Mouse (Mus musculus): ENCODE results near the gene Appl1. TPM values are rescaled to one million over a fixed set of nuclear protein-coding genes. Genes with fewer than 3 reads are reported as not detected.
A peak's percentile ranks its signal among the peaks of the same experiment; 100 is the strongest.

The Appl1 gene
- total and polyA plus RNA-seq, 3 experiments = 2.5 to 4.5 TPM; not detected in 1

- no peaks in the 10 kb centered on the region for H3K27me3 ChIP-seq (ENCODE audit: control insufficient read depth in 1 of 2, insufficient read depth in 2 of 2, low read length in 2 of 2)
- no peaks in the 10 kb centered on the region for H3K9me3 ChIP-seq (replicated peaks; ENCODE audit: insufficient read depth, low read length)
- TF ChIP-seq CTCF (IDR thresholded peaks at IDR 0.05 in 2 of 3, conservative IDR thresholded peaks at IDR 0.05 in 1 of 3; ENCODE audit: control insufficient read depth in 1 of 3, insufficient read depth in 1 of 3, low read depth in 2 of 3, low read length in 3 of 3, poor library complexity in 1 of 3, severe bottlenecking in 1 of 3) (peak; percentile 3 to 31 (median 9); a peak in 3 of 6 replicates), RAD21 (IDR thresholded peaks at IDR 0.05; ENCODE audit: low read depth, low read length) (peak; percentile 13; the same call in 1 of the 2 replicates), SMC3 (IDR thresholded peaks at IDR 0.05; ENCODE audit: low read depth, low read length) (peak; percentile 36), TAL1 (IDR thresholded peaks at IDR 0.05; ENCODE audit: low read length) (no peak), ZNF384 (IDR thresholded peaks at IDR 0.05; ENCODE audit: low read depth, low read length) (0 out of 2 replicates have a peak, but pooled peaks have one; percentile 35), CHD1 (IDR thresholded peaks at IDR 0.05; ENCODE audit: low read depth, low read length) (no peak)
- no peaks in the 10 kb centered on the region for H3K36me3 ChIP-seq (ENCODE audit: control insufficient read depth in 1 of 2, insufficient read depth in 2 of 2, low read length in 2 of 2)
- peak; percentile 29 for DNase-seq (ENCODE audit: low read depth, low spot score)
- no peaks in the 10 kb centered on the region for H3K79me2 ChIP-seq (ENCODE audit: control insufficient read depth, insufficient read depth, low read length, poor library complexity)
- H3K9ac ChIP-seq (ENCODE audit: control insufficient read depth, low read depth, low read length, poor library complexity, severe bottlenecking) = no peak overlapping the region
- no peaks in the 10 kb centered on the region for H3K4me1 ChIP-seq (ENCODE audit: control insufficient read depth in 1 of 2, insufficient read depth in 2 of 2, low read length in 2 of 2)
- H3K27ac ChIP-seq (ENCODE audit: control insufficient read depth, low read depth, low read length) = no peak overlapping the region
- no peak overlapping the region for H3K4me3 ChIP-seq (ENCODE audit: control insufficient read depth in 1 of 2, insufficient read depth in 1 of 2, low read depth in 2 of 2, low read length in 2 of 2)
Observed at GRCm38 (mm10) chr14:27011561-27011960, 40.5 kb upstream of the Appl1 start.

GRCm38 (mm10) chr14:27005937-27006336 lies 34.9 kb upstream of the Appl1 start:
- no peaks in the 10 kb centered on the region for H3K36me3 ChIP-seq (ENCODE audit: control insufficient read depth in 1 of 2, insufficient read depth in 2 of 2, low read length in 2 of 2)
- H3K9me3 ChIP-seq (replicated peaks; ENCODE audit: insufficient read depth, low read length) = no peaks in the 10 kb centered on the region
- peaks cover 0 to 13% of the 10 kb centered on the region in 2 experiments; a peak in 2 of 4 replicates for H3K27me3 ChIP-seq (ENCODE audit: control insufficient read depth in 1 of 2, insufficient read depth in 2 of 2, low read length in 2 of 2)
- TF ChIP-seq CTCF (IDR thresholded peaks at IDR 0.05 in 2 of 3, conservative IDR thresholded peaks at IDR 0.05 in 1 of 3; ENCODE audit: control insufficient read depth in 1 of 3, insufficient read depth in 1 of 3, low read depth in 2 of 3, low read length in 3 of 3, poor library complexity in 1 of 3, severe bottlenecking in 1 of 3) = no peak
- TF ChIP-seq ZNF384 (IDR thresholded peaks at IDR 0.05; ENCODE audit: low read depth, low read length) = no peak
- TF ChIP-seq ZC3H11A (IDR thresholded peaks at IDR 0.05; ENCODE audit: low read depth, low read length) = no peak
- no peak for TF ChIP-seq MAZ (IDR thresholded peaks at IDR 0.05; ENCODE audit: low read depth, low read length)
- TF ChIP-seq USF1 (IDR thresholded peaks at IDR 0.05; ENCODE audit: low read depth, low read length) = no peak
- no peak for TF ChIP-seq ZKSCAN1 (IDR thresholded peaks at IDR 0.05; ENCODE audit: low read depth, low read length)
- TF ChIP-seq MYB (IDR thresholded peaks at IDR 0.05; ENCODE audit: low read depth, low read length) = no peak
- no peak for TF ChIP-seq RAD21 (IDR thresholded peaks at IDR 0.05; ENCODE audit: low read depth, low read length)
- TF ChIP-seq POLR2AphosphoS2 (IDR thresholded peaks at IDR 0.05; ENCODE audit: low read length) = no peak
- TF ChIP-seq JUND (IDR thresholded peaks at IDR 0.05; ENCODE audit: low read depth, low read length) = no peak
- TF ChIP-seq POLR2AphosphoS5 (IDR thresholded peaks at IDR 0.05; ENCODE audit: borderline replicate concordance, low read depth, low read length) = no peak
- TF ChIP-seq MAFK (IDR thresholded peaks at IDR 0.05; ENCODE audit: borderline replicate concordance, low read depth, low read length) = no peak
- no peak for TF ChIP-seq TCF12 (IDR thresholded peaks at IDR 0.05; ENCODE audit: low read depth, low read length)
- no peaks in the 10 kb centered on the region for H3K79me2 ChIP-seq (ENCODE audit: control insufficient read depth, insufficient read depth, low read length, poor library complexity)
- H3K4me1 ChIP-seq (ENCODE audit: control insufficient read depth in 1 of 2, insufficient read depth in 2 of 2, low read length in 2 of 2) = no peaks in the 10 kb centered on the region
- no peak overlapping the region for H3K27ac ChIP-seq (ENCODE audit: control insufficient read depth, low read depth, low read length)
- no peak overlapping the region for H3K4me3 ChIP-seq (ENCODE audit: control insufficient read depth in 1 of 2, insufficient read depth in 1 of 2, low read depth in 2 of 2, low read length in 2 of 2)
- no peak for DNase-seq (ENCODE audit: low read depth, low spot score)
- H3K9ac ChIP-seq (ENCODE audit: control insufficient read depth, low read depth, low read length, poor library complexity, severe bottlenecking) = no peak overlapping the region

All from MEL (cell line).